Mouse (Mus musculus): ENCODE measurements around the gene Elac2. TPM values are rescaled to one million over a fixed set of nuclear protein-coding genes. Genes with fewer than 3 reads are reported as not detected.

The Elac2 gene
- 36.6 and 43.0 TPM in 2 replicates for polyA plus RNA-seq (2014; fragmentation: Nextera tagmentation; extraction: Ambion mirVana)

GRCm38 (mm10) chr11:64978720-64979488, at the start of gene Elac2:
Elac2 (plus strand) TSS chr11:64979038.
- H3K4me3 ChIP-seq (ENCODE audit: low read depth, low read length), result peak within 1 kb of the TSS; percentile 86
- H3K4me1 ChIP-seq (ENCODE audit: control insufficient read depth, insufficient read depth, low read length), result peaks cover 7% of the 10 kb centered on the region
- under 1% methylated on average over 65 of the region's 65 CpGs for WGBS
- no peaks in the 10 kb centered on the region for H3K27me3 ChIP-seq (ENCODE audit: control insufficient read depth, insufficient read depth, low read length)
- no peaks in the 10 kb centered on the region; the same call in 1 of the 2 replicates for H3K36me3 ChIP-seq (ENCODE audit: control insufficient read depth, insufficient read depth, low read length)
- peak within 1 kb of the TSS; percentile 85 for H3K4me2 ChIP-seq (ENCODE audit: low read depth)
- no peaks in the 10 kb centered on the region for H3K9me3 ChIP-seq (ENCODE audit: control insufficient read depth, low read length)
- peak within 1 kb of the TSS; percentile 72 for H3K9ac ChIP-seq (ENCODE audit: low read length)
- no peak within 1 kb of the TSS for H3K27ac ChIP-seq (ENCODE audit: low read depth, low read length)
- DNase-seq (ENCODE audit: low spot score) (peak; percentile 98), ATAC-seq (ENCODE audit: insufficient read depth, low FRiP score, low TSS enrichment) (peak; percentile 100)

DNA sequence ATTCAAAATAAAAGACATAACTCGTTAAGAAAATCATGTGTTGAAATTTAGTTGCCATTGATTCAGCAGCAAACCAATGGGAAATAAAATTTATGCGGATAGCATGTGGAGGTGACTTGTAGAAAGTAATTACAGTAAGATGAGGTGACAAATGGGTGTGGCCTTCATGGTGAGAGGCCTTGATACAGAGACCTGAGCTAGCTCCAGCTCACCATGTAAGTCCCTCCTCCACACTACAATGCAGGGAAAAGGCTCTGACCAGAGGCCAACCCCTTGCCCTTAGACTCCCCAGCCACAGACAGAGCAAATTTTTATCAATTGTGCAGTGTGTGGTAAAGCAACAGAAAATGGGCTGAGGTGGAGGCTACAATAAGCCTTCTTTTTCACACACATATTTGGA, 49.7 kb upstream of the Elac2 start:
- Histone ChIP-seq H3K4me2 (ENCODE audit: low read depth) (no peak overlapping the region), H3K4me1 (ENCODE audit: control insufficient read depth, insufficient read depth, low read length) (no peaks in the 10 kb centered on the region), H3K9me3 (ENCODE audit: control insufficient read depth, low read length) (no peaks in the 10 kb centered on the region), H3K9ac (ENCODE audit: low read length) (no peak overlapping the region), H3K27me3 (ENCODE audit: control insufficient read depth, insufficient read depth, low read length) (no peaks in the 10 kb centered on the region), H3K36me3 (ENCODE audit: control insufficient read depth, insufficient read depth, low read length) (no peaks in the 10 kb centered on the region), H3K27ac (ENCODE audit: low read depth, low read length) (no peak overlapping the region), H3K4me3 (ENCODE audit: low read depth, low read length) (no peak overlapping the region)
- DNase-seq (ENCODE audit: low spot score), result no peak
- WGBS, result 90% methylated on average over 2 of the region's 2 CpGs
- no peak for ATAC-seq (ENCODE audit: insufficient read depth, low FRiP score, low TSS enrichment)

- no peaks in the 10 kb centered on the region for H3K4me1 ChIP-seq (ENCODE audit: control insufficient read depth, insufficient read depth, low read length)
- no peak overlapping the region for H3K27ac ChIP-seq (ENCODE audit: low read depth, low read length)
- ATAC-seq (ENCODE audit: insufficient read depth, low FRiP score, low TSS enrichment) (no peak), DNase-seq (ENCODE audit: low spot score) (no peak)
- H3K36me3 ChIP-seq (ENCODE audit: control insufficient read depth, insufficient read depth, low read length), result no peaks in the 10 kb centered on the region
- no peaks in the 10 kb centered on the region for H3K27me3 ChIP-seq (ENCODE audit: control insufficient read depth, insufficient read depth, low read length)
- no peak overlapping the region for H3K4me3 ChIP-seq (ENCODE audit: low read depth, low read length)
- WGBS, result 62% methylated on average over 11 of the region's 11 CpGs
- no peak overlapping the region for H3K4me2 ChIP-seq (ENCODE audit: low read depth)
- no peaks in the 10 kb centered on the region for H3K9me3 ChIP-seq (ENCODE audit: control insufficient read depth, low read length)
- no peak overlapping the region for H3K9ac ChIP-seq (ENCODE audit: low read length)
Measured at GRCm38 (mm10) chr11:64931060-64931770, 47.6 kb upstream of the Elac2 start.

DNA sequence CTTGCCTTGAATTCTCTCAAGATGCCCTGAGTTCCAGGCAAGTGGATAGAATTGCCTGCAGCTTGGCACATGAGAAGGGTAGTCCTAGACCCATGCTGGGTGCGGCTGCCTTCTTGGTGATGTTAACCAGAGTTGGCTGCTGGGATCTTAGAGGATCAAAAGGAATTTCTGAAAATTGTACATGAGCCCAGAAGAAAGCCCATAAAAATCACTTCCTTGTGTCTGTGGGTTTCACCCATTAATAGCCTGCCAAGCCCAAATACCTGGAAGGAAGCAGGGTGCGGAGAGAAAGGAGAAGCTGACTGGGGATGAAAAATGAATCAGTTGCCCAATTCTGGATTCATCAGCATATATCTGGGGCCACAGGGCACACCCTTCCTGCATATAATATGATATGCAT, 41.6 kb upstream of the Elac2 start:
- H3K4me1 ChIP-seq (ENCODE audit: control insufficient read depth, insufficient read depth, low read length), result no peaks in the 10 kb centered on the region
- no peak overlapping the region for H3K9ac ChIP-seq (ENCODE audit: low read length)
- no peak for DNase-seq (ENCODE audit: low spot score)
- H3K27me3 ChIP-seq (ENCODE audit: control insufficient read depth, insufficient read depth, low read length), result no peaks in the 10 kb centered on the region
- H3K4me3 ChIP-seq (ENCODE audit: low read depth, low read length), result no peak overlapping the region
- H3K36me3 ChIP-seq (ENCODE audit: control insufficient read depth, insufficient read depth, low read length), result no peaks in the 10 kb centered on the region
- no peak overlapping the region for H3K4me2 ChIP-seq (ENCODE audit: low read depth)
- no peak for ATAC-seq (ENCODE audit: insufficient read depth, low FRiP score, low TSS enrichment)
- no peak overlapping the region for H3K27ac ChIP-seq (ENCODE audit: low read depth, low read length)
- H3K9me3 ChIP-seq (ENCODE audit: control insufficient read depth, low read length), result no peaks in the 10 kb centered on the region
- WGBS, result 88% methylated on average over 2 of the region's 2 CpGs

DNA sequence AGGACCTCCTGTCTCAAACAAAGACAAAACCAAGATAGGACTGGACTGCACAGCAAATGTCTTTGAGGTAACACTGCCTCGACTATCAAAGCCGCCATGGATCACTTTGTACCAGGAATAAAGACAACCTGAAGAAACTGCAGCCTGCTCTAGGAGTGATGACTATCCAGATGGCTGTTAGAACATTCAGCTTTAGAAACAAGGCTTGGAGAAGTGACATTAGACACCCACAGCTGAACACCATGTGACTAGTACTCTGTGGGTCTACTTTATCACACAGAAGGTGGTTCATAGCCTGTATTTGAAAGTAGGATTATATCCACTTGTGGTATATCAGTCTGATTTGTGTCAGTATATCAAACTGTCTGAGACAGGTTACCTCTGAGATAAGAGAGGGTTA, 37.6 kb upstream of the Elac2 start:
- Histone ChIP-seq H3K9ac (ENCODE audit: low read length) (no peak overlapping the region), H3K4me3 (ENCODE audit: low read depth, low read length) (no peak overlapping the region), H3K4me2 (ENCODE audit: low read depth) (no peak overlapping the region), H3K27me3 (ENCODE audit: control insufficient read depth, insufficient read depth, low read length) (no peaks in the 10 kb centered on the region), H3K36me3 (ENCODE audit: control insufficient read depth, insufficient read depth, low read length) (no peaks in the 10 kb centered on the region), H3K9me3 (ENCODE audit: control insufficient read depth, low read length) (no peaks in the 10 kb centered on the region), H3K4me1 (ENCODE audit: control insufficient read depth, insufficient read depth, low read length) (no peaks in the 10 kb centered on the region), H3K27ac (ENCODE audit: low read depth, low read length) (no peak overlapping the region)
- WGBS, result 89% methylated on average over 2 of the region's 2 CpGs
- ATAC-seq (ENCODE audit: insufficient read depth, low FRiP score, low TSS enrichment) (no peak), DNase-seq (ENCODE audit: low spot score) (no peak)

DNA sequence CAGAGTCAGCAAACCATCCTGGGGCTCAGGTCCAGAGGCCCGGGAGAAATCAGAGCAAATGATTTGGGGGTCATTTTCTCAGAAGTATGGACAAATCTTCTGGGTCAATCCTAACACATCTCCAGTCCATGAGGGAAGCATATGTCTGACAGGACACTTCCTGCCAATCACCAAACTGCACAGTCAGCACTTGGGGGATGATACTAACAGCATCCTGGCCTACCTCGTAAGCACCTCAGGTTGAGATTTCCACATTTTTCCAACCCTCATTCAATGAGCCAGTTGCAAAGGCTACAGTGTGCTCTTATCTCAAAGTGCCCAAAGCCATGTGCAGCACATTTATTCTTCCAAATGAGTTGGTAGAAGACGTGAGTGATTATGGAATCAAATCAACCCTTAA, 29.1 kb upstream of the Elac2 start:
- ATAC-seq (ENCODE audit: insufficient read depth, low FRiP score, low TSS enrichment) (no peak), DNase-seq (ENCODE audit: low spot score) (no peak)
- WGBS, result 86% methylated on average over 3 of the region's 3 CpGs
- H3K9me3 ChIP-seq (ENCODE audit: control insufficient read depth, low read length), result no peaks in the 10 kb centered on the region
- no peak overlapping the region for H3K4me3 ChIP-seq (ENCODE audit: low read depth, low read length)
- no peaks in the 10 kb centered on the region for H3K4me1 ChIP-seq (ENCODE audit: control insufficient read depth, insufficient read depth, low read length)
- no peak overlapping the region for H3K4me2 ChIP-seq (ENCODE audit: low read depth)
- H3K36me3 ChIP-seq (ENCODE audit: control insufficient read depth, insufficient read depth, low read length), result no peaks in the 10 kb centered on the region
- H3K9ac ChIP-seq (ENCODE audit: low read length), result no peak overlapping the region
- H3K27me3 ChIP-seq (ENCODE audit: control insufficient read depth, insufficient read depth, low read length), result no peaks in the 10 kb centered on the region
- H3K27ac ChIP-seq (ENCODE audit: low read depth, low read length), result no peak overlapping the region

GRCm38 (mm10) chr11:64956962-64957729, 21.7 kb upstream of the Elac2 start:
- WGBS, result 17% methylated on average over 16 of the region's 16 CpGs
- Histone ChIP-seq H3K9ac (ENCODE audit: low read length) (no peak overlapping the region), H3K4me1 (ENCODE audit: control insufficient read depth, insufficient read depth, low read length) (peaks cover 4% of the 10 kb centered on the region), H3K4me3 (ENCODE audit: low read depth, low read length) (no peak overlapping the region), H3K4me2 (ENCODE audit: low read depth) (0 out of 2 replicates have a peak overlapping the region, but pooled peaks have one; percentile 7), H3K36me3 (ENCODE audit: control insufficient read depth, insufficient read depth, low read length) (no peaks in the 10 kb centered on the region), H3K27me3 (ENCODE audit: control insufficient read depth, insufficient read depth, low read length) (no peaks in the 10 kb centered on the region), H3K9me3 (ENCODE audit: control insufficient read depth, low read length) (no peaks in the 10 kb centered on the region), H3K27ac (ENCODE audit: low read depth, low read length) (no peak overlapping the region)
- no peak for ATAC-seq (ENCODE audit: insufficient read depth, low FRiP score, low TSS enrichment)
- peak; percentile 31 for DNase-seq (ENCODE audit: low spot score)

DNA sequence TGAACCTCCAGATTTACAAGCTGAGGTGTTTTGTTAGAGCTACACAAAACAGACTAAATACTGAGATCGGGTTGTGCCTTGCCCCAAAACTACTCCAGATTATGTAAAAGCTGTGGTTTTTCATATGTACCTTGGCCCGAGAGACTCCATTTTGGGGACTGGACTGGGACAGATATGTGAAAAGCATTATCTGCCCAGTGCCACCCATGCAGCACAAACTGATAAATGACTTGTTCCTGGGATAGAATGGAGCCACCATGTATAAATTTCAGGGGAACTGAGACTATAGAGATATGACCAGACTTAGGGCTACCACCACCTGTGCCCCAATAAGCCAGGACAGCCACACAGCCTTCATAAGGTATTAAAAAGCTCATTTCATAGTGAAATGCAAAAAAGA, 16.2 kb upstream of the Elac2 start:
- H3K4me3 ChIP-seq (ENCODE audit: low read depth, low read length), result no peak overlapping the region

More for the DNA sequence above, 16.2 kb upstream of the Elac2 start:
- Histone ChIP-seq H3K27me3 (ENCODE audit: control insufficient read depth, insufficient read depth, low read length) (no peaks in the 10 kb centered on the region), H3K9me3 (ENCODE audit: control insufficient read depth, low read length) (no peaks in the 10 kb centered on the region), H3K4me2 (ENCODE audit: low read depth) (no peak overlapping the region), H3K36me3 (ENCODE audit: control insufficient read depth, insufficient read depth, low read length) (no peaks in the 10 kb centered on the region), H3K27ac (ENCODE audit: low read depth, low read length) (no peak overlapping the region), H3K9ac (ENCODE audit: low read length) (no peak overlapping the region), H3K4me1 (ENCODE audit: control insufficient read depth, insufficient read depth, low read length) (peaks cover under 1% of the 10 kb centered on the region)
- WGBS, result 94% methylated on average over 2 of the region's 2 CpGs
- ATAC-seq (ENCODE audit: insufficient read depth, low FRiP score, low TSS enrichment) (no peak), DNase-seq (ENCODE audit: low spot score) (no peak)
